Mouse (Mus musculus): ENCODE measurements around the gene Lman1l. TPM values are rescaled to one million over a fixed set of nuclear protein-coding genes. Genes with fewer than 3 reads are reported as not detected.

The Lman1l gene
- polyA plus RNA-seq (2016; fragmentation: Nextera tagmentation; extraction: Ambion mirVana): not detected in 2 replicates

DNA sequence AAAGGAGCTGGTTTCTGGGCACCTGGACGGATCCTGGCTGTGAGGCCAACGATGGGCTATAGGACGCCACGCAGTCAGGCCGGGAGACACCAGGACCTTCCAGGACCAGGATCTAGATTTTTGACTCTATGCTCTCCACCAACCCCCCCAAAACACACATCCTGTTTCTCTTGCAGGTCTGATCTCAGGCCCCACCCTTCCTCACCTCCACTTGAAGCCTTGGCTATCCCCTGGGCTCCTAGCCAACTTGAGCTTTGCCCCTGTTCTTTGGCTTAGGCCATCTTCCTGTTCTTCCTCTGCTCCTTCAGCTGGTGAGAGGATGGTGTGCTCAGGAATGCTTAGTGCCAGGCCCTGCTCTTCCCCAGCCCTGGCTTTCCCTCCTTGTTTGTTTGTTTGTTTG is at the start of gene Lman1l:
Gene Lman1l (minus strand): TSS at position 101 of the 400 bp plus-strand sequence.
- WGBS: 92% methylated on average over 5 of the region's 5 CpGs
- H3K36me3 ChIP-seq: peaks cover 17% of the 10 kb centered on the region
- no peak for ATAC-seq (ENCODE audit: low FRiP score, low read depth)
- no peaks in the 10 kb centered on the region for H3K9me3 ChIP-seq
- no peak within 1 kb of the TSS for H3K4me2 ChIP-seq (replicated peaks)
- H3K9ac ChIP-seq: no peak within 1 kb of the TSS
- H3K27ac ChIP-seq: no peak within 1 kb of the TSS
- H3K27me3 ChIP-seq (replicated peaks): 0 out of 2 replicates have a peak, but pooled peaks cover 3% of the 10 kb centered on the region
- H3K4me3 ChIP-seq: no peak within 1 kb of the TSS
- H3K4me1 ChIP-seq: no peaks in the 10 kb centered on the region

DNA sequence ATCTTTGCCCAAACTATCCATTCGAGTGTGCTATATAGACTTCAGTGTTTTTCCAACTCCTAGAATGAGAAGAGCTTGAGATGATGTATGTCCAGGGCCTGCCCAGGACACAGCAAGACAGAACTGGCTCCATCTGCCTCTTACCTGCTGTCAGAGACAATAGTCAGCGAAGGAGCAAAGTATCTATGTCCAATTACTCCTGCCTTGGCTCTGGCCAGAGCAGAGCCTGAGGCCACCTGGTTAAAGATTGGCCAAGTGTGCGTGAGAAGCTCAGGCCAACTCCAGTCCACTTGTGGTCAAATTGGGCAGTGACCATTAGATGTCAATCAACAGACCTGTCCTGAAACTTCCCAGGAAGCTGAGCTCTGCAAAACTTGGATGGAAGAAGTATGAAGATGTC is 49.0 kb upstream of the Lman1l start:
- Histone ChIP-seq H3K27me3 (replicated peaks) (no peaks in the 10 kb centered on the region), H3K4me3 (no peak overlapping the region), H3K4me1 (no peaks in the 10 kb centered on the region), H3K27ac (no peak overlapping the region), H3K36me3 (no peaks in the 10 kb centered on the region), H3K9me3 (no peaks in the 10 kb centered on the region), H3K4me2 (replicated peaks) (no peak overlapping the region), H3K9ac (no peak overlapping the region)
- WGBS: 84% methylated on average over 3 of the region's 3 CpGs
- ATAC-seq (ENCODE audit: low FRiP score, low read depth): no peak

DNA sequence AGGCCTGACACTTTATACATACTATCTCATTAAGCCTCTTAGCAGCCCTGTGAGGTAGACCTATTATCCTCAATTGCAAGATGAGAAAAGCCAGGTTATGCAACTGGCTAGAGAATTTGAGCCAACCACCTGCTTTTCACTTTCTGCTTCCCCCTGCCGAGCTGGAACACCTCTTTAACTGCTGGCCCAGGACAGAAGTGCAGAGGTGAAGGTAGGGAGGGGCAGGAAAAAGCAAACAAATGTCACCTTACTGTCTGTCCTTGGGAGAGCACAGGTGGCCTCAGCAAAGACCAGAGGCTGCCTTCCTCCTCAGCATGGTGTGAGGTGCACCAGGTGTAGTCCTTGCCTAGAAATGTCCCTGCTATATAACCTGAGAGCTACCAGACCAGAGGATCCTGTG is 47.7 kb upstream of the Lman1l start:
- Histone ChIP-seq H3K4me1 (no peaks in the 10 kb centered on the region), H3K9ac (no peak overlapping the region), H3K9me3 (no peaks in the 10 kb centered on the region), H3K36me3 (no peaks in the 10 kb centered on the region), H3K27me3 (replicated peaks) (no peaks in the 10 kb centered on the region), H3K4me2 (replicated peaks) (no peak overlapping the region), H3K27ac (no peak overlapping the region), H3K4me3 (no peak overlapping the region)
- WGBS: 42% methylated on average over 1 of the region's 1 CpGs
- ATAC-seq (ENCODE audit: low FRiP score, low read depth): no peak

DNA sequence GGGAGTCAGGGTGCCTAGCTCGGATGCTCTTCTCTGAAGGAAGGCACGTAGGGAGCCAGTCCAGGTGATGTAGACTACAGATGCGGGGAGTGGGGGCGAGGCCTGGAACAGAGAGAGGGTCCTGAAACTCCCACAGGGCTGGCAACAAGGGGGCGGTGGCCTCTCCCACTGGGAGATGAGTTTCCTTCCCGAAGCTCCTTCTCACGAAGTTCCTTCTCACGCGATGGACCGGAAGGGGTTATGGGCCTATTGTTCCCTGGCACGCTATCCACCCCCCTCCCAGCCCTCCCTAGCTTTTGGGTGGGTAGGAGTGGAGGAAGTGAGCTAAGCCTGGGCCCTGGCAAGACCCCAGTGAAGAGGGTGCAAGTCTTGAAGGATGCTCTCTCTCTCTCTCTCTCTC is 47.2 kb upstream of the Lman1l start:
- Histone ChIP-seq H3K4me3 (no peak overlapping the region), H3K4me2 (replicated peaks) (no peak overlapping the region), H3K27ac (no peak overlapping the region), H3K27me3 (replicated peaks) (no peaks in the 10 kb centered on the region), H3K9me3 (no peaks in the 10 kb centered on the region), H3K4me1 (no peaks in the 10 kb centered on the region), H3K9ac (no peak overlapping the region), H3K36me3 (no peaks in the 10 kb centered on the region)
- WGBS: 60% methylated on average over 11 of the region's 11 CpGs
- ATAC-seq (ENCODE audit: low FRiP score, low read depth): no peak

DNA sequence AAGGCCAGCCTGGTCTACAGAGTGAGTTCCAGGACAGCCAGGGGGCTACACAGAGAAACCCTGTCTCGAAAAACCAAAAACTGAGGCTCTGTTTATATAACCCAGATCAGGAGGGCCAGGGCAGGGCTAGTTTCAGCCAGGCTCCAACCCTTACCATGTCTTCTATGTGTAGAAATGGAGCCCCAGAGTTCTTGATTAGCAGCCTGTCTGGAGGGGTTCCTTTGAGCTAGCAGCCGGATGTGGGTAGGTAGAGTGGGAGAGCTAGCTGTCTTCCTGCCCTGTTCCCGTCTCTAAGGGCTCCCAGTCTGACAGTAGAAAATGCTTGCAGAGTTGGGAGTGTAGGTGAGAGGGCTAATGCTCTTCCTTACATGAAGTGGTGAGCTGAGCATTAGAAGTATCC is 46.6 kb upstream of the Lman1l start:
- Histone ChIP-seq H3K27ac (no peak overlapping the region), H3K27me3 (replicated peaks) (no peaks in the 10 kb centered on the region)

DNA sequence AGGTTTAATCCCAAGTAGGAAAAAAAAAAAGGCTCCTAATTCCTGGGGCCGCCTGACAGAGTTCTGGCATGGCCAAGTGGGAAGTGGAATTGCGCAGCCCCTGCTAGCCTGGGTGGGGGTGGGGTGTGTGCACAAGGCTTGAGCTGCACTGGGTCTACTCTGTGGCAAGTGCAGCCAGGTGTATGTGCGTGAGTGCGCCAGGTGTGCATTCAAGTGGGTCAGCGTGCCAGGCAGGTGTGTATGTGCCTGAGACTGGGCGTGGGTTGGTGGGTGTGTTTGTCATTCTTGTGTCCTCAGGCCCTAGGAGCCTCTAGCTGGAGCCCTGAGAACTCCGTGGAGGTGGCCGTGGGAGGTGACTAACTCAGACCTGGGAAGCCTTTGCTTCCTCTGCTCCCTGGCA is 46.0 kb upstream of the Lman1l start:
- WGBS: 88% methylated on average over 8 of the region's 8 CpGs
- no peaks in the 10 kb centered on the region for H3K9me3 ChIP-seq
- no peak for ATAC-seq (ENCODE audit: low FRiP score, low read depth)

More for the DNA sequence above, 46.6 kb upstream of the Lman1l start:
- H3K36me3 ChIP-seq: no peaks in the 10 kb centered on the region
- no peak for ATAC-seq (ENCODE audit: low FRiP score, low read depth)
- H3K4me2 ChIP-seq (replicated peaks): no peak overlapping the region
- WGBS: 75% methylated on average over 3 of the region's 3 CpGs
- no peak overlapping the region for H3K4me3 ChIP-seq
- H3K9me3 ChIP-seq: no peaks in the 10 kb centered on the region
- no peak overlapping the region for H3K9ac ChIP-seq
- H3K4me1 ChIP-seq: no peaks in the 10 kb centered on the region

DNA sequence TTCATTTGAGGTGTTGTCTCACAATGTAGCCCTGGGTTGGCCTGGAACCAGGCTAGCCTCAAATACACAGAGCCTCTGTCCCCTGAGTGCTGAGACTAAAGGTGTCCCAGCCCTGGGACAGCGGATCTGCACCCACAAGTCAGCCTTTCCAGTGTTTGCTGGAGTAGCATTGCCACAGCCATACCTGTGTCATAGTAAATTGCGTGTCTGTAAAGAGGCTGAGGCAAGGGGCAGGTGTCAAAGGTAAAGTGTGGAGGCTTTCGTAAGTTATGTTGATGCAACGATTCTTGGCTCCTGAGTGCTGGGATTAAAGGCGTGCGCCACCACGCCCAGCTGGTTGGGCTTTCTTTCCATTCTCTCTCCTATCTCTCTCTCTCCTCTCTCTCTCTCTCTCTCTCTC is 44.0 kb upstream of the Lman1l start:
- Histone ChIP-seq H3K4me2 (replicated peaks) (no peak overlapping the region), H3K4me3 (no peak overlapping the region), H3K4me1 (no peaks in the 10 kb centered on the region), H3K9ac (no peak overlapping the region), H3K36me3 (no peaks in the 10 kb centered on the region), H3K27ac (no peak overlapping the region), H3K9me3 (no peaks in the 10 kb centered on the region), H3K27me3 (replicated peaks) (no peaks in the 10 kb centered on the region)
- no peak for ATAC-seq (ENCODE audit: low FRiP score, low read depth)
- 76% methylated on average over 7 of the region's 7 CpGs for WGBS

More for the DNA sequence above, 46.0 kb upstream of the Lman1l start:
- no peak overlapping the region for H3K4me3 ChIP-seq
- H3K36me3 ChIP-seq: no peaks in the 10 kb centered on the region
- no peaks in the 10 kb centered on the region for H3K4me1 ChIP-seq
- no peaks in the 10 kb centered on the region for H3K27me3 ChIP-seq (replicated peaks)
- H3K9ac ChIP-seq: no peak overlapping the region
- H3K4me2 ChIP-seq (replicated peaks): no peak overlapping the region
- H3K27ac ChIP-seq: no peak overlapping the region

DNA sequence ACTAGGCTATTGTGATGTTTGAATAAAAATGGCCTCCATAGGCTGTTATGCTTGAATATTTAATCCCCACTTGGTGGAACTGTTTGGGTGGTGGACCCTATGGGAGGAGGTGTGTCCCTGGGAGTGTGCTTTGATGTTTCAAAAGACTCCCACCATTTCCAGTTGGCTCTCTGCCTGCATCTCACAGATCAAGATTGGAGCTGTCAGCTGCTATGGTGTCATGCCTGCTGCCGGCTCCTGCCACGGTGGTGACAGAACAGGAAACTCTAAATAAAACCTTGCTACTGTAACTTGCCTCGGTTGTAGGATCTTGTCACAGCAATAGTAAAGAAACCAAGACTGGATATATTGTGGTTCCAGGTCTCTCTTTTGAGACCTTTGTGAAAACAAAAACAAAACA is 41.0 kb upstream of the Lman1l start:
- H3K4me1 ChIP-seq: no peaks in the 10 kb centered on the region
- ATAC-seq (ENCODE audit: low FRiP score, low read depth): no peak
- no peaks in the 10 kb centered on the region for H3K36me3 ChIP-seq
- H3K27ac ChIP-seq: no peak overlapping the region
- no peaks in the 10 kb centered on the region for H3K27me3 ChIP-seq (replicated peaks)
- H3K9ac ChIP-seq: no peak overlapping the region
- no peak overlapping the region for H3K4me2 ChIP-seq (replicated peaks)
- no peak overlapping the region for H3K4me3 ChIP-seq
- 88% methylated on average over 3 of the region's 3 CpGs for WGBS
- no peaks in the 10 kb centered on the region for H3K9me3 ChIP-seq

DNA sequence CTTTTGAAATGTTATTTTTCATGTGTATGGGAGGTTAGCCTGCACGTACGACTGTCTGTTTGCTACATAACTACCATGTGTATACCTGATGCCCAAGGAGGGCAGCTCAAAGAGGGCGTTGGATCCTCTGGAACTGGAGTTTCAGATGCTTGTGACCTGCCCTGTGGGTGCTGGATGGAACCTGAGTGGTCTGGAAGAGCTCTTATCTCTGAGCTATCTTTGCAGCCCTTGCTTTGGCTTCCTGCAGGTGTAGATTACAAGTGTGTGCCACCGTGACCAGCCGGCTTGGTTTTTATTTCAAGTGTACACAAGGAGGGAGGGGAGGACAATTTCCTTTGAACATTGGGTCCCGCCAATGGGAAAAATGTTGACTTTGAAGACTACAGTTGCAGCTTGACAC is 39.9 kb upstream of the Lman1l start:
- WGBS: 87% methylated on average over 6 of the region's 6 CpGs

DNA sequence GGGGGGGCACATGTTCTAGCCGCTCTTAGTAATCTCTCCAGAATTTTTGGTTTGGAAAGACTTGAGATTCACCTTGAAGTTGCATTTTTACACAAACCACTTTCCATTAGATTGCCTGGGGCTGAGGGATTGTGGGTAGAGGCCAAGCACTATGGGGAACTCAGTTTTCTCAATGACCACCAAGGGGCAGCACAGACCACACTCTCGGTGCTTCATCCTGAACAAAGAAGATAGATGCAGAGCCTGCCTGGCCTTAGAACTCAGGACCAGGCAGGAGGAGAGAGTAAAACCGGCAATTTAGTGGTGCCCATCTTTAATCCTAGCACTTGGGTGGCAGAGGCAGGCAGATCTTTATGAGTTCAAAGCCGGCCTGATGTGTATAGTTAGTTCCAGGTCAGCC is 39.2 kb upstream of the Lman1l start:
- Histone ChIP-seq H3K27me3 (replicated peaks) (no peaks in the 10 kb centered on the region), H3K9ac (no peak overlapping the region), H3K4me3 (no peak overlapping the region), H3K36me3 (no peaks in the 10 kb centered on the region), H3K4me2 (replicated peaks) (no peak overlapping the region), H3K4me1 (peaks cover 3% of the 10 kb centered on the region; the same call in 1 of the 2 replicates), H3K9me3 (no peaks in the 10 kb centered on the region), H3K27ac (no peak overlapping the region)
- 31% methylated on average over 4 of the region's 4 CpGs for WGBS
- no peak for ATAC-seq (ENCODE audit: low FRiP score, low read depth)

More for the DNA sequence above, 39.9 kb upstream of the Lman1l start:
- no peaks in the 10 kb centered on the region for H3K36me3 ChIP-seq
- H3K9ac ChIP-seq: no peak overlapping the region
- no peak for ATAC-seq (ENCODE audit: low FRiP score, low read depth)
- H3K4me3 ChIP-seq: no peak overlapping the region
- no peaks in the 10 kb centered on the region for H3K27me3 ChIP-seq (replicated peaks)
- no peak overlapping the region for H3K4me2 ChIP-seq (replicated peaks)
- no peak overlapping the region for H3K27ac ChIP-seq
- peaks cover 3% of the 10 kb centered on the region; the same call in 1 of the 2 replicates for H3K4me1 ChIP-seq
- H3K9me3 ChIP-seq: no peaks in the 10 kb centered on the region

DNA sequence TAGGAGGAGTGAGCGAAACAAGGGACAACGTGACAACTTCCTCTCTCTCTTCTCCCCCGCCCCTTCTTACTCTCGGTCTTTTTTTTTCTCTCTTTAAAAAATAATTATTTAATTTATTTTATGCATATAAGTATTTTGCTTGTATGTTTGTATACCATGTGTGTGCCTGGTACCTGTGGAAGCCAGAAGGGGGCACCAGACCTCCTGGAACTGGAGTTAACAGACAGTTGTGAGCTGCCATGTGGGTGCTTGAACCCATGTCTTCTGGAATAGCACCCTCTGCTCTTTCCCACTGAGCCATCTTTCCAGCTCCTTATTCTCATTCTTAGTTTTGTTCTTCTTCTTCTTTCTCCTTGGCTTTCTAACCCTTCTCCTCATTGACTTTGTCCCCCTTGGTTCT is 38.4 kb upstream of the Lman1l start:
- WGBS: 82% methylated on average over 4 of the region's 4 CpGs
- Histone ChIP-seq H3K4me3 (no peak overlapping the region), H3K9ac (no peak overlapping the region), H3K4me1 (peaks cover 3% of the 10 kb centered on the region; the same call in 1 of the 2 replicates), H3K27me3 (replicated peaks) (no peaks in the 10 kb centered on the region), H3K36me3 (no peaks in the 10 kb centered on the region), H3K9me3 (no peaks in the 10 kb centered on the region), H3K27ac (no peak overlapping the region), H3K4me2 (replicated peaks) (no peak overlapping the region)
- no peak for ATAC-seq (ENCODE audit: low FRiP score, low read depth)

DNA sequence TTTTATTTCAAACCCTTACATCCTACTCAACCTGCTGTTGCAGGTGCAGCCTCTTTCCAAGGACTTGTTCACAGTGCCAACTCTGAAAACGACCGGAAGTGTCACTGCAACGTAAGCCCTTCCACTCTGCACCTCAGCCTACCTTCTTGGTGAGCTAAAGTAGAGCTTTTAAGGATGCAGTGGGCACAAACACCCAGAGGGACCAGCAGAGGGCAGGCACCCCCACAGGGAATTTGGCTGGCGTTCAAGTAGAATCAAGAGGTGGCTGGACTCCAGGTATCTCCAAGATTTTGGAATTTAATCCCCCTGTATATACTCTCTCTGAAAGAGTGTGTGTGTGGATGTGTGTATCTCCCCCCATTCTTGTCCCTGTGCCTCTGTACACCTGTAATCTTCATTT is 37.3 kb upstream of the Lman1l start:
- no peaks in the 10 kb centered on the region for H3K36me3 ChIP-seq
- no peak overlapping the region for H3K4me3 ChIP-seq
- peaks cover 4% of the 10 kb centered on the region; the same call in 1 of the 2 replicates for H3K4me1 ChIP-seq
- no peak overlapping the region for H3K9ac ChIP-seq
- no peak overlapping the region for H3K27ac ChIP-seq
- H3K9me3 ChIP-seq: no peaks in the 10 kb centered on the region
- no peaks in the 10 kb centered on the region for H3K27me3 ChIP-seq (replicated peaks)
- H3K4me2 ChIP-seq (replicated peaks): no peak overlapping the region
- 68% methylated on average over 4 of the region's 4 CpGs for WGBS
- no peak for ATAC-seq (ENCODE audit: low FRiP score, low read depth)

DNA sequence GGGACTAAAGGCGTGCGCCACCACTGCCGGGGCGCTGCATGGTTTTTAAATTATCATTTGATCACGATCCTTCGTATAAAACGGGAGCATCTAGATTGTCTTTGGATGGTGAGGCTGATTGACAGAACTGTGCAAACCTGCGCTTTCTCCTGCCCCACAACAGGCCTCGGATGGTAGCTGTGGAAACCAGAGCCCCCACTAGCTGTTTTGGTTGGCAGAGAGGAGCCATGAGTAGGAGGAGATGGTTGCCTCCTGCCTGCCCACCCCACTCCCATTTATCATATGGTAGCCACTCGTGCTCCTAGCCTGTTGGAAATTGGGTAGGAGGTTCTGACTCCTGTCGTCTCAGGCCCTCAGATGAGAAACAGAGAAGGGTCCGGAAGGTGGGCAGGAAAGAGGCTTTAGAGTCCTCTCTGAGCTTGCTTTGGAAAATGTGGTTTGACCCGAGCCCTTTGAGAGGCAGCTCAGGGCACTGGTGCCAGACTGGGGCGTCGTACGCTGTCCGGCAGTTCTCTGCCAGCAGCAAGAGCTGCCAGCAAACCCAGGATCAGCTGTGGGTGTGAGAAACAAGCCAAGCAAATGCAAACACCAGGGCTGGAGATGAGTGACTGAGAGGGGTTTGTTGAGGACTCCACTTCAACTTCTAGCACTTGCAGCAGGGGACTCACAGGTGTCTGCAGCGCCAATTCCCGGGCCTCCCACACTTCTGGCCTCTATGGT is 36.2 kb upstream of the Lman1l start:
- Histone ChIP-seq H3K36me3 (no peaks in the 10 kb centered on the region), H3K27me3 (replicated peaks) (no peaks in the 10 kb centered on the region), H3K4me3 (no peak overlapping the region), H3K9me3 (no peaks in the 10 kb centered on the region), H3K9ac (no peak overlapping the region), H3K4me2 (replicated peaks) (no peak overlapping the region), H3K4me1 (peaks cover 6% of the 10 kb centered on the region; the same call in 1 of the 2 replicates), H3K27ac (no peak overlapping the region)
- no peak for ATAC-seq (ENCODE audit: low FRiP score, low read depth)
- 85% methylated on average over 19 of the region's 19 CpGs for WGBS
